Mouse (Mus musculus): ENCODE results near the gene Slc37a3. TPM values are rescaled to one million over a fixed set of nuclear protein-coding genes. Genes with fewer than 3 reads are reported as not detected.

Gene Slc37a3
- polyA plus RNA-seq, 1 experiment from 2014 or later: 63.6 TPM

- H3K36me3 ChIP-seq: peaks cover 41% of the 10 kb centered on the region
- WGBS: 86% methylated on average over 2 of the region's 2 CpGs
- H3K9ac ChIP-seq: no peak overlapping the region
- H3K27ac ChIP-seq: no peak overlapping the region
- no peaks in the 10 kb centered on the region for H3K9me3 ChIP-seq
- no peak overlapping the region for H3K4me2 ChIP-seq (replicated peaks)
- no peaks in the 10 kb centered on the region for H3K27me3 ChIP-seq (replicated peaks)
- ATAC-seq (ENCODE audit: low FRiP score, low read depth): no peak
- no peak overlapping the region for H3K4me3 ChIP-seq
- H3K4me1 ChIP-seq: peaks cover 17% of the 10 kb centered on the region
These were observed 35.7 kb downstream of the Slc37a3 start for GRCm38 (mm10) chr6:39341798-39342197.

- Histone ChIP-seq H3K4me2 (replicated peaks) (no peak overlapping the region), H3K36me3 (peaks cover 56% of the 10 kb centered on the region), H3K9ac (no peak overlapping the region), H3K4me1 (no peaks in the 10 kb centered on the region), H3K27ac (no peak overlapping the region), H3K9me3 (no peaks in the 10 kb centered on the region), H3K4me3 (no peak overlapping the region), H3K27me3 (replicated peaks) (no peaks in the 10 kb centered on the region)
- 90% methylated on average over 8 of the region's 8 CpGs for whole genome bisulfite sequencing
- ATAC-seq (ENCODE audit: low FRiP score, low read depth): no peak
These were observed 39.1 kb downstream of the Slc37a3 start for GRCm38 (mm10) chr6:39338359-39338758.

DNA sequence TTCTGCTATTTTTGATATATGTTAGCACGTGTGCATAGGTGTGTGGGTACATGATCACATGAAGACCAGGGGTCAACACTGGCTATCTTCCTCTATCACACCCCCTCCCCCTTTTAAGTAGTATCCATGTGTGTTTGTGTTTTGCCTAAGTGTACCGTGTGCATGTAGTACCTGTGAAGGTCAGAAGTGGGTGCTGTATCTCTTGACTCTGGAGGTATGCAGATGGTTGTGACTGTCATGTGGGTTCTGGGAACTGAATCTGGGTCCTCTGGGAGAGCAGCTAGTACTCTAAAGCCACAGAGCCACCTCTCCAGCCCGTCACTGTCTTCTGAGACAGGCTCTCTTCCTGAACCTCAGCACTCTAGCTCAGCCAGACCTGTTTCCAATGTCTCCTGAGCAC, 42.6 kb downstream of the Slc37a3 start:
- Histone ChIP-seq H3K4me3 (no peak overlapping the region), H3K27ac (no peak overlapping the region), H3K4me1 (no peaks in the 10 kb centered on the region), H3K4me2 (replicated peaks) (no peak overlapping the region), H3K27me3 (replicated peaks) (no peaks in the 10 kb centered on the region), H3K9ac (no peak overlapping the region), H3K36me3 (peaks cover 40% of the 10 kb centered on the region), H3K9me3 (no peaks in the 10 kb centered on the region)
- WGBS: 94% methylated on average over 3 of the region's 3 CpGs
- no peak for ATAC-seq (ENCODE audit: low FRiP score, low read depth)

DNA sequence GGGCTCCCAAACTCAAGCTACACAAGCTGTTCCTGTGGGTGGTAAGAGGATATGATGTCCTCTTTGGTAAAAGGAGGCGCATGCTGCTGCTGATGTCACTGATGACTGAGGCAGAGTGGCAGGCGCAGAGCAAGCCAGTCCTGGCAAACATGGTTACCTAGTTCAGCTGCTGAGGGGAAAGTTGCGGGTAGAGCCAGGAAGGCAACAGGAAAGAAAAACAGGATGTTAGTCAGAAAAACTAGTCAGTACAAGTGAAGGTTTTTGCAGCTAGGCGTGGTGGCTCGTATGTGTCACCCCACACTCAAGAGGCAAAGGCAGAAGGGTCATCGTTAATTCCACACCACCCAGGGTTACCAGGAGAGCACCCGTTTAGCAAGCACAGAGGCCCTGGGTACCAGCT, 43.3 kb downstream of the Slc37a3 start:
- no peak overlapping the region for H3K9ac ChIP-seq
- no peak overlapping the region for H3K27ac ChIP-seq
- no peak overlapping the region for H3K4me2 ChIP-seq (replicated peaks)
- H3K9me3 ChIP-seq: no peaks in the 10 kb centered on the region
- no peak overlapping the region for H3K4me3 ChIP-seq
- WGBS: 91% methylated on average over 7 of the region's 7 CpGs
- no peaks in the 10 kb centered on the region for H3K4me1 ChIP-seq
- H3K36me3 ChIP-seq: peaks cover 40% of the 10 kb centered on the region
- ATAC-seq (ENCODE audit: low FRiP score, low read depth): no peak
- H3K27me3 ChIP-seq (replicated peaks): no peaks in the 10 kb centered on the region

DNA sequence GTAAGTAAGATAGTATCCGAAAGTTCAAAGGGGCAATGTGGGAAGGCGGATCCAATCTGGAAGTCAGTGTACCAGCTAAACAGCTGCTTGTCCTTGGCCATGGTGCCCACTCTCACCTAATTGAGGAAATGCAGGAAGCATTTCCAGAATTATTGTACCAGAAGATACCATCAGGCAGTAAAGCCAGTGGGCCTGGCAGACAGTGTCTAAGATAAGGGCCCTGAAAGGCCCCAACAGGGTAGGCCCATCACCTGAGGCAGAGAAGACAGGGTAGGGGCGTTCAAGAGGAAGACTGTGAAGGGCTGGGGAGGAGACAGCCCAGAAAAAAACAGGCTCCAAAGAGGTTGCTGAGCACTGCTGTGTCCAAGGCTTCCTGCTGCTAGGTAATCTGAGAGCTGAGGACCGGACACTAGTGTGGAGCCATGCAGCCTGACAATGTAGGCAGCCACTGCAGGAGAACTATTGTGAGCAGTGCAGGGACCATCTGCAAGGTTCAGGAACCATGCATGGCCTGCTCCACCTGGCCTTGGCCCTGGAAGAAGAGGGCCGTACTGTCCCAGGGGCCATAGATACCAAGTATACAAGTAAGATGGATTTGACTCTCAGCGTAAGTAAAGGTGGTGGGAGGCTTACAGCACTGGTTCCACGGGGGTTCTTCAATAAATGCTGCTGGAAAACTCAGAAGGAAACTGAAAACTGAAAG, 45.3 kb downstream of the Slc37a3 start:
- WGBS: 79% methylated on average over 7 of the region's 7 CpGs
- ATAC-seq (ENCODE audit: low FRiP score, low read depth): no peak
- no peak overlapping the region for H3K4me3 ChIP-seq

DNA sequence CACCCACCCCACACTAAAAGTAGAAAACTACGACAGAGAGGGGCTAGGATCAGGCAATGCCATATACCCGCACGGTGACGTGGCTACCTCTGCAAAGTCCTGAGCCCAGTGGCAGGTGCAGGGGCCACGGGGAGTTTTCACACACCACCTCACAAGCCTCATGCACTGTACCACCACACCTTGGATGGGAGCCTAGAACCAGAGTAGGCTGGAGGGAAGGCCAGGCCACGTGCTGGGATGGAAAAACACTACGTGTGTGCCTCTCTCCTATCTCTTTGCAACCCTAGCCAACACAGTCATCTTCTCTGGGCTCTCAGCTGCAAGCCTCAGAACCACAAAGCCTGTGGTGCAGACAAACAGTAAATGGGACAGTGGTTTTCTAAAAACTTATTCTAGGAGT, 46.5 kb downstream of the Slc37a3 start:
- Histone ChIP-seq H3K27ac (no peak overlapping the region), H3K9me3 (no peaks in the 10 kb centered on the region), H3K4me2 (replicated peaks) (no peak overlapping the region), H3K9ac (no peak overlapping the region), H3K27me3 (replicated peaks) (no peaks in the 10 kb centered on the region), H3K36me3 (peaks cover 21% of the 10 kb centered on the region), H3K4me1 (no peaks in the 10 kb centered on the region), H3K4me3 (no peak overlapping the region)
- WGBS: 96% methylated on average over 7 of the region's 7 CpGs
- no peak for ATAC-seq (ENCODE audit: low FRiP score, low read depth)

More for the DNA sequence above, 45.3 kb downstream of the Slc37a3 start:
- Histone ChIP-seq H3K9me3 (no peaks in the 10 kb centered on the region), H3K27ac (no peak overlapping the region), H3K36me3 (peaks cover 29% of the 10 kb centered on the region), H3K4me1 (no peaks in the 10 kb centered on the region), H3K9ac (no peak overlapping the region), H3K27me3 (replicated peaks) (no peaks in the 10 kb centered on the region), H3K4me2 (replicated peaks) (no peak overlapping the region)

- H3K4me3 ChIP-seq: no peak overlapping the region
- H3K36me3 ChIP-seq: peaks cover 3% of the 10 kb centered on the region; the same call in 1 of the 2 replicates
- no peaks in the 10 kb centered on the region for H3K27me3 ChIP-seq (replicated peaks)
- H3K4me2 ChIP-seq (replicated peaks): no peak overlapping the region
- 86% methylated on average over 5 of the region's 5 CpGs for WGBS
- ATAC-seq (ENCODE audit: low FRiP score, low read depth): no peak
- no peak overlapping the region for H3K27ac ChIP-seq
- peaks cover 3% of the 10 kb centered on the region; the same call in 1 of the 2 replicates for H3K9me3 ChIP-seq
- no peaks in the 10 kb centered on the region for H3K4me1 ChIP-seq
- no peak overlapping the region for H3K9ac ChIP-seq
These were observed 57.2 kb downstream of the Slc37a3 start for GRCm38 (mm10) chr6:39320286-39320685.

DNA sequence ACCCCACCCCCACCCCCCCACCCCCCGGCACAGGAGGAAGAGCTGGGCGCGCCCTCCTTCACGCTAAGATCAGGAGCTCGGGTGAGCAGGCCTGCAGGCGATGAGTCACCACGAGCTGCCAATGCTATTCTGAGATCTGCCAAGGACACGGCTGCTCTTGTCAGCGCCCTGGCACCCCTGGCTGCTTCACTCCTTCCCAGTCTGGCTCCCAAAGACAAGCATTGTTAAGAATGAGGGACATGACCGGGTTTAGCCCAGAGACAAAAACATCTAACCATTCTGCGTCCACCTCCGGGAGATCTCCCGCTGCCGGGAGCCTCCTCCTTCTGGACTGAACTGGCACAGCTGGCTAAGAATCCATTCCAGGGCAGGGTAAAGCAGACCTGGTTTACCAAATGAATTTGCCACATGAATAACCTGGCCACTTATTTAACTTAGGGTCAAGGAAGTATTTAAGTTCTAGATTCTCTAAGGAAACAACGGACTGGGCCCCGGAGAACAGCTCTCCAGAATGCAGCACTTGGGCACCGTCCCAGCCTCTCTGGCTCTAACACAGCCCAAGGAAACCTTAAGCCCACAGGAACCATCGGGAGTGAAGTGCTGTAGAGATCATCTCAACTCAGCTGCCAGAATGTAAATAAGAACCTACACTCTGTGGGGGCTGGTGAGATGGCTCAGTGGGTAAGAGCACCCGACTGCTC, 58.3 kb downstream of the Slc37a3 start:
- Histone ChIP-seq H3K4me3 (no peak overlapping the region), H3K36me3 (no peaks in the 10 kb centered on the region; the same call in 1 of the 2 replicates), H3K9me3 (no peaks in the 10 kb centered on the region), H3K4me1 (no peaks in the 10 kb centered on the region), H3K4me2 (replicated peaks) (no peak overlapping the region), H3K27me3 (replicated peaks) (no peaks in the 10 kb centered on the region), H3K9ac (no peak overlapping the region), H3K27ac (no peak overlapping the region)
- WGBS: 71% methylated on average over 17 of the region's 19 CpGs
- ATAC-seq (ENCODE audit: low FRiP score, low read depth): no peak

- 91% methylated on average over 2 of the region's 2 CpGs for WGBS
- no peaks in the 10 kb centered on the region for H3K27me3 ChIP-seq (replicated peaks)
- no peaks in the 10 kb centered on the region for H3K9me3 ChIP-seq
- H3K4me2 ChIP-seq (replicated peaks): no peak overlapping the region
- H3K4me1 ChIP-seq: no peaks in the 10 kb centered on the region
- H3K4me3 ChIP-seq: no peak overlapping the region
- H3K36me3 ChIP-seq: no peaks in the 10 kb centered on the region; the same call in 1 of the 2 replicates
- ATAC-seq (ENCODE audit: low FRiP score, low read depth): no peak
- no peak overlapping the region for H3K9ac ChIP-seq
- H3K27ac ChIP-seq: no peak overlapping the region
These were observed 58.9 kb downstream of the Slc37a3 start for GRCm38 (mm10) chr6:39318631-39319010.

- Histone ChIP-seq H3K9me3 (no peaks in the 10 kb centered on the region), H3K9ac (no peak overlapping the region), H3K4me3 (no peak overlapping the region), H3K36me3 (no peaks in the 10 kb centered on the region; the same call in 1 of the 2 replicates), H3K27me3 (replicated peaks) (no peaks in the 10 kb centered on the region), H3K4me1 (no peaks in the 10 kb centered on the region), H3K4me2 (replicated peaks) (no peak overlapping the region), H3K27ac (no peak overlapping the region)
- ATAC-seq (ENCODE audit: low FRiP score, low read depth): no peak
- WGBS: 88% methylated on average over 10 of the region's 10 CpGs
These were observed 59.4 kb downstream of the Slc37a3 start for GRCm38 (mm10) chr6:39317854-39318630.

DNA sequence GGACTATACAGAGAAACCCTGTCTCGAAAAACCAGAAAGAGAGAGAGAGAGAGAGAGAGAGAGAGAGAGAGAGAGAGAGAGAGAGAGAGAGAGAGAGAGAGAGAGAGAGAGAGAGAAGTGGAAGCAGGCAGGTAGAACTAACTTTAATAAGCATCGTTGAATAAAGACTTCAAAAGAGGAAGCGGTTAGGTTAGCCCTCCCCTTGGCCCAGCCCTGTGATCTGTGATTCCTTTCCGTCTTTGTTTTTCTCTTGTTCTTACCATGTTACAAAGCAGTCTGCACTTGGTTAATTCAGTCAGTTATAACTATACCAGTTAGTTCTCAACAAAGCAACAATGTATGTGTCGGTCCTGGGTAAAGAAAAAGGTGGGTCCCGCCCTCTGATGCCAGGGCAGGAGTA, 61.4 kb downstream of the Slc37a3 start:
- no peak overlapping the region for H3K27ac ChIP-seq
- no peak overlapping the region for H3K4me3 ChIP-seq
- no peaks in the 10 kb centered on the region for H3K9me3 ChIP-seq
- H3K36me3 ChIP-seq: no peaks in the 10 kb centered on the region; the same call in 1 of the 2 replicates
- H3K9ac ChIP-seq: no peak overlapping the region
- 84% methylated on average over 6 of the region's 6 CpGs for WGBS
- no peak overlapping the region for H3K4me2 ChIP-seq (replicated peaks)
- no peaks in the 10 kb centered on the region for H3K4me1 ChIP-seq
- H3K27me3 ChIP-seq (replicated peaks): no peaks in the 10 kb centered on the region
- no peak for ATAC-seq (ENCODE audit: low FRiP score, low read depth)

DNA sequence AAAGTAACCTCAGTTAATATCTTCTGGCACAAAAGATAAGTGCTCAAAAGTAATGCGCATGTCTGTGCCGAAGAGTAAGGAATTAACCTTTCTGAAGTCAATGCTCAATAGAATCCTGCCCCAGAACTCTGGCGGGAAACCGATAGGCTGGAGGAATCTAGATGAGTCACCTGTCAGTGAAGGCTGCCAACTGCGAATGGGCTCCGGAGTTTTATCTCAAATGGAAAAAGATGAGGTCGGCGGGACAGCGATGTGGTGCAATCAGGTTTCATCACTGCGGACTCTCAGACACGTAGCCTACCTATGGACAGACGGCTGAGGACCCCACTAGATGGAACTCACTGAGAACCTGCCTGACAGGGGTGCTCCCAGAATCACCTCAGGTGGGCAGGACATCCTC, 63.0 kb downstream of the Slc37a3 start:
- ATAC-seq (ENCODE audit: low FRiP score, low read depth): no peak
- Histone ChIP-seq H3K9me3 (no peaks in the 10 kb centered on the region), H3K9ac (no peak overlapping the region), H3K4me1 (no peaks in the 10 kb centered on the region), H3K27me3 (replicated peaks) (no peaks in the 10 kb centered on the region), H3K27ac (no peak overlapping the region), H3K4me2 (replicated peaks) (no peak overlapping the region), H3K4me3 (no peak overlapping the region), H3K36me3 (no peaks in the 10 kb centered on the region)
- WGBS: 94% methylated on average over 12 of the region's 12 CpGs
